ENCODE assay signal across 34 mouse cellular contexts in the genomic region with DNA sequence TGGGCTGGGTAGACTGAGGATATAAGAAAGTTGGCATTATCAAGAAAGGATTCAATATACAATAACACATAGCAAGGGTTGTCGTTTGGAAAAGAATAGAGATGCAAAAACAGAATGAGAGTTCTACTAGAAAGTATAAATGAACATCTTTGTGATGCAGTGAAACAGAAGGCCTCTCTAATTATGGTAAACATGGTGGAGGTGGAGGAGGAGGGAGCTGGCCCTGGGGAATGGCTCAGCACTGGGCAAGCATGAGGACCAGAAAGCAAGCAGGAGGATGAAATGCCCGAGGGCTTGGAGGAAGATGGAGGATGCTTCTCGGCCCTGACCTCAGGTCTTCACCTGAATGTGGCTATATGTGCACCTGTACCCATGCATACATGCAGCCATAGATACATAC. TPM values are rescaled to one million over a fixed set of nuclear protein-coding genes. Genes with fewer than 3 reads are reported as not detected.
DNase-seq lines count a peak whose midpoint lies in the region; ATAC-seq and TF ChIP-seq lines count a peak whose summit lies in the region.
"Had no signal": no experiment of that assay in that cellular context is flagged by ENCODE, and none has a peak within 500 bp of the region (broad histone marks: within the 10 kb centered on the region; RNA-seq: fewer than 3 reads in every experiment).

No protein-coding gene starts in this region.

- no peak overlapping the region for H3K4me3 ChIP-seq in forebrain, embryonic 14.5 days (ENCODE audit: low read depth, low read length)
- no peak overlapping the region; the same call in 1 of the 2 replicates for H3K4me3 ChIP-seq in forebrain, embryonic 15.5 days
- H3K4me3 ChIP-seq in midbrain, embryonic 13.5 days (replicated peaks): peak overlapping the region; percentile 75; the same call in 1 of the 2 replicates
- no peak overlapping the region for H3K4me3 ChIP-seq in midbrain, postnatal 0 days (ENCODE audit: low read depth, low read length)
- peak overlapping the region; percentile 9; the same call in 1 of the 2 replicates for H3K4me3 ChIP-seq in cortical plate, adult 2 months (ENCODE audit: insufficient read depth, low read length)
- 0 out of 2 replicates have a peak overlapping the region, but pooled peaks have one; percentile 87 for H3K4me3 ChIP-seq in neural tube, embryonic 13.5 days
- H3K4me3 ChIP-seq: gastrocnemius, adult 2 months; heart, embryonic 10.5 days; megakaryocyte, embryonic 14.5 days had no signal

- ATAC-seq in forebrain, embryonic 14.5 days: no peak
- ATAC-seq in forebrain, embryonic 15.5 days (replicated peaks): no peak
- no peak for ATAC-seq in midbrain, embryonic 13.5 days
- no peak for ATAC-seq in midbrain, postnatal 0 days (ENCODE audit: low FRiP score)
- ATAC-seq in neural tube, embryonic 13.5 days (ENCODE audit: low read depth): no peak
- ATAC-seq: CD4-positive, CD25-positive, alpha-beta regulatory T cell, adult 4 months had no signal

- peaks cover 16% of the 10 kb centered on the region; the same call in 1 of the 2 replicates for H3K9me3 ChIP-seq in forebrain, embryonic 14.5 days (replicated peaks; ENCODE audit: control insufficient read depth, low read length)
- peaks cover 26% of the 10 kb centered on the region for H3K9me3 ChIP-seq in forebrain, embryonic 15.5 days
- peaks cover 27% of the 10 kb centered on the region for H3K9me3 ChIP-seq in midbrain, embryonic 13.5 days
- no peaks in the 10 kb centered on the region for H3K9me3 ChIP-seq in midbrain, postnatal 0 days (ENCODE audit: low read length)
- peaks cover 36% of the 10 kb centered on the region for H3K9me3 ChIP-seq in neural tube, embryonic 13.5 days
- H3K9me3 ChIP-seq: embryonic facial prominence, embryonic 15.5 days; limb, embryonic 15.5 days had no signal

- DNase-seq in forebrain, embryonic 14.5 days (ENCODE audit: low spot score): no peak
- no peak for DNase-seq in midbrain, postnatal 0 days (ENCODE audit: low spot score)
- no peak for DNase-seq in kidney, postnatal 4 days
- no peak for DNase-seq in cerebellum, adult 9-11 months
- DNase-seq: adrenal gland, postnatal 14 days; cerebellum, adult 8-10 months; gastrocnemius, adult 2 months; kidney, adult 11 months; kidney, postnatal 36 days; layer of hippocampus, adult 9-11 months; left cerebral cortex, postnatal 4 days; lung, embryonic 14.5 days; lung, postnatal 36 days; right cerebral cortex, postnatal 25 days; spleen, adult 18-20 months; thymus, postnatal 14 days had no signal

- H3K27me3 ChIP-seq in forebrain, embryonic 14.5 days (replicated peaks; ENCODE audit: control insufficient read depth, insufficient read depth, low read length): no peaks in the 10 kb centered on the region
- no peaks in the 10 kb centered on the region for H3K27me3 ChIP-seq in forebrain, embryonic 15.5 days
- H3K27me3 ChIP-seq in midbrain, embryonic 13.5 days: no peaks in the 10 kb centered on the region
- H3K27me3 ChIP-seq in midbrain, postnatal 0 days (ENCODE audit: insufficient read depth, low read length): no peaks in the 10 kb centered on the region
- no peaks in the 10 kb centered on the region for H3K27me3 ChIP-seq in neural tube, embryonic 13.5 days
- H3K27me3 ChIP-seq: embryonic facial prominence, embryonic 15.5 days; kidney, embryonic 15.5 days; limb, embryonic 15.5 days had no signal

- no peak for TF ChIP-seq CTCF in midbrain, postnatal 0 days (IDR thresholded peaks at IDR 0.05)
- TF ChIP-seq CTCF in cortical plate, adult 2 months (IDR thresholded peaks at IDR 0.05; ENCODE audit: extremely low read depth, insufficient read depth, low read length): no peak

- H3K27ac ChIP-seq in forebrain, embryonic 14.5 days (ENCODE audit: low read depth, low read length): no peak overlapping the region
- no peak overlapping the region for H3K27ac ChIP-seq in forebrain, embryonic 15.5 days (replicated peaks)
- H3K27ac ChIP-seq in midbrain, embryonic 13.5 days: no peak overlapping the region
- no peak overlapping the region for H3K27ac ChIP-seq in midbrain, postnatal 0 days (ENCODE audit: low read depth, low read length)
- no peak overlapping the region for H3K27ac ChIP-seq in cortical plate, adult 2 months (ENCODE audit: insufficient read depth, low read length)
- no peak overlapping the region for H3K27ac ChIP-seq in neural tube, embryonic 13.5 days (replicated peaks)
- H3K27ac ChIP-seq: embryonic facial prominence, embryonic 15.5 days; gastrocnemius, adult 2 months; heart, embryonic 10.5 days; kidney, embryonic 15.5 days; limb, embryonic 15.5 days; liver, embryonic 14.5 days had no signal

- no peak overlapping the region for H3K9ac ChIP-seq in forebrain, embryonic 14.5 days (ENCODE audit: low read length)
- no peak overlapping the region for H3K9ac ChIP-seq in forebrain, embryonic 15.5 days (replicated peaks)
- no peak overlapping the region for H3K9ac ChIP-seq in midbrain, embryonic 13.5 days (replicated peaks)
- no peak overlapping the region for H3K9ac ChIP-seq in midbrain, postnatal 0 days (replicated peaks; ENCODE audit: low read length, poor library complexity, severe bottlenecking)
- no peak overlapping the region for H3K9ac ChIP-seq in neural tube, embryonic 13.5 days
- H3K9ac ChIP-seq: embryonic facial prominence, embryonic 15.5 days; kidney, embryonic 15.5 days; limb, embryonic 15.5 days; liver, embryonic 14.5 days; lung, embryonic 14.5 days had no signal

- no peaks in the 10 kb centered on the region for H3K4me1 ChIP-seq in forebrain, embryonic 14.5 days (ENCODE audit: control insufficient read depth, insufficient read depth, low read length)
- peaks cover 13% of the 10 kb centered on the region for H3K4me1 ChIP-seq in forebrain, embryonic 15.5 days
- peaks cover 14% of the 10 kb centered on the region for H3K4me1 ChIP-seq in midbrain, embryonic 13.5 days (replicated peaks)
- H3K4me1 ChIP-seq in midbrain, postnatal 0 days (ENCODE audit: insufficient read depth, low read length): 0 out of 2 replicates have a peak, but pooled peaks cover 6% of the 10 kb centered on the region
- peaks cover 3% of the 10 kb centered on the region; the same call in 1 of the 2 replicates for H3K4me1 ChIP-seq in cortical plate, adult 2 months (ENCODE audit: control insufficient read depth, insufficient read depth, low read length)
- H3K4me1 ChIP-seq in neural tube, embryonic 13.5 days (replicated peaks): peaks cover 10% of the 10 kb centered on the region
- H3K4me1 ChIP-seq: embryonic facial prominence, embryonic 15.5 days; heart, embryonic 10.5 days; limb, embryonic 15.5 days had no signal

- 89% methylated on average over 3 of the region's 3 CpGs for WGBS in forebrain, embryonic 14.5 days
- 91% methylated on average over 3 of the region's 3 CpGs for WGBS in forebrain, embryonic 15.5 days
- WGBS in midbrain, embryonic 13.5 days: 96% methylated on average over 3 of the region's 3 CpGs
- 93% methylated on average over 3 of the region's 3 CpGs for WGBS in midbrain, postnatal 0 days
- WGBS in neural tube, embryonic 13.5 days: 93% methylated on average over 3 of the region's 3 CpGs

- H3K4me2 ChIP-seq in forebrain, embryonic 14.5 days (ENCODE audit: low read length): peak overlapping the region; percentile 43; the same call in 1 of the 2 replicates
- no peak overlapping the region for H3K4me2 ChIP-seq in forebrain, embryonic 15.5 days (replicated peaks)
- no peak overlapping the region; the same call in 1 of the 2 replicates for H3K4me2 ChIP-seq in midbrain, embryonic 13.5 days (replicated peaks)
- H3K4me2 ChIP-seq in midbrain, postnatal 0 days (ENCODE audit: low read depth, low read length, poor library complexity, severe bottlenecking): no peak overlapping the region
- peak overlapping the region; percentile 40; the same call in 1 of the 2 replicates for H3K4me2 ChIP-seq in neural tube, embryonic 13.5 days
- H3K4me2 ChIP-seq: embryonic facial prominence, embryonic 15.5 days; limb, embryonic 15.5 days had no signal

- peaks cover 28% of the 10 kb centered on the region for H3K36me3 ChIP-seq in forebrain, embryonic 14.5 days (ENCODE audit: control insufficient read depth, insufficient read depth, low read length)
- peaks cover 49% of the 10 kb centered on the region for H3K36me3 ChIP-seq in forebrain, embryonic 15.5 days
- peaks cover 48% of the 10 kb centered on the region for H3K36me3 ChIP-seq in midbrain, embryonic 13.5 days
- peaks cover 27% of the 10 kb centered on the region for H3K36me3 ChIP-seq in midbrain, postnatal 0 days (ENCODE audit: insufficient read depth, low read length)
- H3K36me3 ChIP-seq in neural tube, embryonic 13.5 days: peaks cover 46% of the 10 kb centered on the region

- TF ChIP-seq POLR2A in cortical plate, adult 2 months (IDR thresholded peaks at IDR 0.05; ENCODE audit: extremely low read depth, insufficient read depth, low read length): no peak

RNA-seq across cellular contexts. Expression of a gene that starts 1.5 kb away (rescaled TPM):
- 51.0 and 57.0 TPM in 2 replicates for polyA plus RNA-seq in forebrain, embryonic 14.5 days (2014; fragmentation: Nextera tagmentation; extraction: Ambion mirVana)
- 49.4 and 53.6 TPM in 2 replicates for polyA plus RNA-seq in forebrain, embryonic 15.5 days (2015; fragmentation: Nextera tagmentation; extraction: Ambion mirVana)
- polyA plus RNA-seq in midbrain, embryonic 13.5 days (2015; fragmentation: Nextera tagmentation; extraction: Ambion mirVana): 51.9 and 53.2 TPM in 2 replicates
- total RNA-seq in midbrain, postnatal 0 days (2014; rRNA removed): 27.9 and 29.1 TPM in 2 replicates
- 33.9 and 35.5 TPM in 2 replicates for polyA plus RNA-seq in midbrain, postnatal 0 days (2015; fragmentation: Nextera tagmentation; extraction: Ambion mirVana)
- 16.7 and 17.5 TPM in 2 replicates for polyA plus RNA-seq in cortical plate, adult 2 months (2012; rRNA removed)
- 38.6 and 43.2 TPM in 2 replicates for polyA plus RNA-seq in neural tube, embryonic 13.5 days (2015; fragmentation: Nextera tagmentation; extraction: Ambion mirVana)

RNA-seq across cellular contexts. Expression of a gene that starts 17.0 kb away (rescaled TPM):
- polyA plus RNA-seq in forebrain, embryonic 14.5 days (2014; fragmentation: Nextera tagmentation; extraction: Ambion mirVana): 3.2 and 4.3 TPM in 2 replicates
- 3.6 and 3.7 TPM in 2 replicates for polyA plus RNA-seq in forebrain, embryonic 15.5 days (2015; fragmentation: Nextera tagmentation; extraction: Ambion mirVana)
- polyA plus RNA-seq in midbrain, embryonic 13.5 days (2015; fragmentation: Nextera tagmentation; extraction: Ambion mirVana): 2.9 TPM in 2 replicates
- total RNA-seq in midbrain, postnatal 0 days (2014; rRNA removed): 2.0 and 2.8 TPM in 2 replicates
- 2.7 and 3.8 TPM in 2 replicates for polyA plus RNA-seq in midbrain, postnatal 0 days (2015; fragmentation: Nextera tagmentation; extraction: Ambion mirVana)
- polyA plus RNA-seq in cortical plate, adult 2 months (2012; rRNA removed): 2.7 and 3.3 TPM in 2 replicates
- polyA plus RNA-seq in neural tube, embryonic 13.5 days (2015; fragmentation: Nextera tagmentation; extraction: Ambion mirVana): 3.2 and 4.1 TPM in 2 replicates
- polyA plus RNA-seq: CD4-positive, CD25-positive, alpha-beta regulatory T cell, adult 4 months had no signal

RNA-seq across cellular contexts. Expression of a gene that starts 27.0 kb away (rescaled TPM):
- 17.7 and 18.4 TPM in 2 replicates for polyA plus RNA-seq in forebrain, embryonic 14.5 days (2014; fragmentation: Nextera tagmentation; extraction: Ambion mirVana)
- polyA plus RNA-seq in forebrain, embryonic 15.5 days (2015; fragmentation: Nextera tagmentation; extraction: Ambion mirVana): 15.5 and 15.9 TPM in 2 replicates
- polyA plus RNA-seq in midbrain, embryonic 13.5 days (2015; fragmentation: Nextera tagmentation; extraction: Ambion mirVana): 16.7 TPM in 2 replicates
- total RNA-seq in midbrain, postnatal 0 days (2014; rRNA removed): 7.2 and 8.0 TPM in 2 replicates
- 7.5 and 8.0 TPM in 2 replicates for polyA plus RNA-seq in midbrain, postnatal 0 days (2015; fragmentation: Nextera tagmentation; extraction: Ambion mirVana)
- polyA plus RNA-seq in cortical plate, adult 2 months (2012; rRNA removed): 5.1 and 5.6 TPM in 2 replicates
- 11.7 and 14.1 TPM in 2 replicates for polyA plus RNA-seq in neural tube, embryonic 13.5 days (2015; fragmentation: Nextera tagmentation; extraction: Ambion mirVana)
- total RNA-seq: hematopoietic stem cell, adult 5-6 weeks; neutrophil, adult 5-6 weeks had no signal
- polyA plus RNA-seq: CD4-positive, CD25-positive, alpha-beta regulatory T cell, adult 4 months had no signal

RNA-seq across cellular contexts. Expression of a gene that starts 29.1 kb away (rescaled TPM):
- not detected in 2 replicates for polyA plus RNA-seq in forebrain, embryonic 14.5 days (2014; fragmentation: Nextera tagmentation; extraction: Ambion mirVana)
- not detected in 2 replicates for polyA plus RNA-seq in forebrain, embryonic 15.5 days (2015; fragmentation: Nextera tagmentation; extraction: Ambion mirVana)
- not detected in 2 replicates for polyA plus RNA-seq in midbrain, embryonic 13.5 days (2015; fragmentation: Nextera tagmentation; extraction: Ambion mirVana)
- not detected in 2 replicates for total RNA-seq in midbrain, postnatal 0 days (2014; rRNA removed)
- not detected in 2 replicates for polyA plus RNA-seq in midbrain, postnatal 0 days (2015; fragmentation: Nextera tagmentation; extraction: Ambion mirVana)
- polyA plus RNA-seq in cortical plate, adult 2 months (2012; rRNA removed): not detected in 2 replicates
- polyA plus RNA-seq in neural tube, embryonic 13.5 days (2015; fragmentation: Nextera tagmentation; extraction: Ambion mirVana): not detected in 2 replicates
- total RNA-seq: adrenal gland, postnatal 14 days; gastrocnemius, adult 2 months; gastrocnemius, postnatal 4 days; hematopoietic stem cell, adult 5-6 weeks; left cerebral cortex, adult 18-20 months; left cerebral cortex, postnatal 4 days; neutrophil, adult 5-6 weeks had no signal
- polyA plus RNA-seq: brain, embryonic 14.5 days; CD4-positive, CD25-positive, alpha-beta regulatory T cell, adult 4 months; embryonic facial prominence, embryonic 15.5 days; heart, embryonic 10.5 days; heart, embryonic 16.5 days; kidney, embryonic 15.5 days; limb, embryonic 15.5 days; liver, embryonic 14.5 days; lung, embryonic 14.5 days had no signal

RNA-seq across cellular contexts. Expression of a gene that starts 39.1 kb away (rescaled TPM):
- not detected in 2 replicates for polyA plus RNA-seq in forebrain, embryonic 14.5 days (2014; fragmentation: Nextera tagmentation; extraction: Ambion mirVana)
- polyA plus RNA-seq in forebrain, embryonic 15.5 days (2015; fragmentation: Nextera tagmentation; extraction: Ambion mirVana): not detected in 2 replicates
- not detected in 2 replicates for polyA plus RNA-seq in midbrain, embryonic 13.5 days (2015; fragmentation: Nextera tagmentation; extraction: Ambion mirVana)
- total RNA-seq in midbrain, postnatal 0 days (2014; rRNA removed): not detected in 2 replicates
- not detected in 2 replicates for polyA plus RNA-seq in midbrain, postnatal 0 days (2015; fragmentation: Nextera tagmentation; extraction: Ambion mirVana)
- polyA plus RNA-seq in cortical plate, adult 2 months (2012; rRNA removed): not detected in 2 replicates
- polyA plus RNA-seq in neural tube, embryonic 13.5 days (2015; fragmentation: Nextera tagmentation; extraction: Ambion mirVana): not detected in 2 replicates
- total RNA-seq: adrenal gland, postnatal 14 days; gastrocnemius, adult 2 months; gastrocnemius, postnatal 4 days; hematopoietic stem cell, adult 5-6 weeks; left cerebral cortex, adult 18-20 months; left cerebral cortex, postnatal 4 days; neutrophil, adult 5-6 weeks had no signal
- polyA plus RNA-seq: brain, embryonic 14.5 days; CD4-positive, CD25-positive, alpha-beta regulatory T cell, adult 4 months; embryonic facial prominence, embryonic 15.5 days; heart, embryonic 10.5 days; heart, embryonic 16.5 days; kidney, embryonic 15.5 days; limb, embryonic 15.5 days; liver, embryonic 14.5 days; lung, embryonic 14.5 days; testis, adult 2 months had no signal

Comparison
In these comparisons a context has a peak if more than half of its experiments do, and no peak if none do; other contexts are left out.
1. H3K4me2 ChIP-seq: peak in forebrain, embryonic 14.5 days (single experiment) and neural tube, embryonic 13.5 days (single experiment); none in forebrain, embryonic 15.5 days (single experiment), midbrain, embryonic 13.5 days (single experiment) and midbrain, postnatal 0 days (single experiment).
2. H3K4me3 ChIP-seq: peak in midbrain, embryonic 13.5 days (single experiment), cortical plate, adult 2 months (single experiment) and neural tube, embryonic 13.5 days (single experiment); none in forebrain, embryonic 14.5 days (single experiment), forebrain, embryonic 15.5 days (single experiment) and midbrain, postnatal 0 days (single experiment).